Mouse (Mus musculus): ENCODE data around the gene Mapk12.

DNA sequence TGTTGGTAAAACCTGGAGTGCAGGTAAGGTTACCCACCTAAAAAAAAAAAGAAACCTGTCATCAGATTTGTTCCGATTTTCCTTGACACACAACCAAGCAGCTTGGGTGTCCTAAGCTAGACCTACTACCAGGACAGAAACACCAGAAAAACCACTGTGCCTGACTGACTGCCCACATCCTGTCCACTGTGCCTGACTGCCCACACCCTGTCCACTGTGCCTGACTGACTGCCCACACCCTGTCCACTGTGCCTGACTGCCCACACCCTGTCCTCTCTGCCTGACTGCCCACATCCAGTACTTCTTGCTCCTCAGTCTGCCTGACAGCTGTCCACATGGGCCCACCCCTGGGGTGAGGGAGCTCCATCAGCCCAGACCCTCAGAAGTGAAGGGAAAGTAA lies 33.5 kb downstream of the Mapk12 start:
- no peak for TF ChIP-seq POLR2AphosphoS5 (IDR thresholded peaks at IDR 0.05; ENCODE audit: borderline replicate concordance, low read depth, low read length)
- no peak for TF ChIP-seq ELF1 (IDR thresholded peaks at IDR 0.05; ENCODE audit: low read depth, low read length)
- TF ChIP-seq NRF1 (IDR thresholded peaks at IDR 0.05; ENCODE audit: insufficient read depth, low read depth, low read length, poor library complexity, severe bottlenecking): no peak
- TF ChIP-seq POLR2A (IDR thresholded peaks at IDR 0.05; ENCODE audit: control insufficient read depth in 1 of 2, insufficient read depth in 1 of 2, low read depth in 1 of 2, low read length in 2 of 2, poor library complexity in 1 of 2): no peak
- no peak for TF ChIP-seq CHD1 (IDR thresholded peaks at IDR 0.05; ENCODE audit: low read depth, low read length)
- no peak for TF ChIP-seq CTCF (IDR thresholded peaks at IDR 0.05 in 2 of 3, conservative IDR thresholded peaks at IDR 0.05 in 1 of 3; ENCODE audit: control insufficient read depth in 1 of 3, insufficient read depth in 1 of 3, low read depth in 2 of 3, low read length in 3 of 3, poor library complexity in 1 of 3, severe bottlenecking in 1 of 3)
- no peak for TF ChIP-seq JUND (IDR thresholded peaks at IDR 0.05; ENCODE audit: low read depth, low read length)
- TF ChIP-seq MYB (IDR thresholded peaks at IDR 0.05; ENCODE audit: low read depth, low read length): no peak
- TF ChIP-seq HCFC1 (IDR thresholded peaks at IDR 0.05; ENCODE audit: low read depth, low read length): no peak
- TF ChIP-seq NELFE (IDR thresholded peaks at IDR 0.05; ENCODE audit: low read depth, low read length): no peak
- TF ChIP-seq ZNF384 (IDR thresholded peaks at IDR 0.05; ENCODE audit: low read depth, low read length): no peak
- TF ChIP-seq ZC3H11A (IDR thresholded peaks at IDR 0.05; ENCODE audit: low read depth, low read length): no peak
- TF ChIP-seq GATA1 (IDR thresholded peaks at IDR 0.05; ENCODE audit: low read depth, low read length): no peak

All from MEL (cell line).